Mouse (Mus musculus) myocyte (in vitro differentiated cells): Measurements from ENCODE around the gene Ninj2.

Experiments
- CEBPB ChIP-seq: IDR thresholded peaks from 2 replicates; pipeline ENCODE4 v1.6.1; 2011; ENCODE audit warnings: mild to moderate bottlenecking, moderate library complexity; ENCODE audit not compliant: poor library complexity, insufficient read depth, severe bottlenecking
- E2F4 ChIP-seq: IDR thresholded peaks from one replicate; pipeline ENCODE4 v1.6.1; 2011; ENCODE audit warnings: mild to moderate bottlenecking, control low read depth, moderate library complexity; ENCODE audit not compliant: insufficient read depth
- MAX ChIP-seq: IDR thresholded peaks from one replicate; pipeline ENCODE4 v1.6.1; 2011; ENCODE audit warnings: low read depth, mild to moderate bottlenecking, control low read depth
- MYOD1 ChIP-seq, 3 experiments: IDR thresholded peaks; one replicate each; pipeline ENCODE4 v1.6.1; 2011; ENCODE audit warnings: control low read depth in 2 of 3, low read depth in 2 of 3, mild to moderate bottlenecking in 2 of 3, moderate library complexity in 1 of 3; ENCODE audit not compliant: insufficient read length in 2 of 3, control insufficient read depth in 1 of 3
- MYOG ChIP-seq, 3 experiments: IDR thresholded peaks; one replicate each; pipeline ENCODE4 v1.6.1; 2011; ENCODE audit warnings: control low read depth in 2 of 3, low read depth in 2 of 3, mild to moderate bottlenecking in 2 of 3; ENCODE audit not compliant: insufficient read length in 2 of 3, control insufficient read depth in 1 of 3, insufficient read depth in 1 of 3
- POLR2A ChIP-seq: IDR thresholded peaks from one replicate; pipeline ENCODE4 v1.6.1; 2011; ENCODE audit warnings: low read depth, mild to moderate bottlenecking, control low read depth, moderate library complexity; ENCODE audit not compliant: insufficient read length
- TCF12 ChIP-seq: IDR thresholded peaks from one replicate; pipeline ENCODE4 v1.6.1; 2011; ENCODE audit warnings: mild to moderate bottlenecking, control low read depth; ENCODE audit not compliant: poor library complexity, insufficient read depth, severe bottlenecking
- TCF3 ChIP-seq: IDR thresholded peaks from one replicate; pipeline ENCODE4 v1.6.1; 2011; ENCODE audit warnings: low read depth, control low read depth; ENCODE audit not compliant: insufficient read length
- USF1 ChIP-seq: IDR thresholded peaks from one replicate; pipeline ENCODE4 v1.6.1; 2011; ENCODE audit warnings: low read depth, mild to moderate bottlenecking, control low read depth, moderate library complexity

GRCm38 (mm10) chr6:120045406-120045805, 47.7 kb upstream of the Ninj2 start:
- TF ChIP-seq E2F4 (no peak), POLR2A (no peak), TCF12 (no peak), USF1 (no peak), CEBPB (no peak), MYOG (IDR thresholded peaks at IDR 0.05; ENCODE audit: control insufficient read depth in 1 of 3, insufficient read depth in 1 of 3, insufficient read length in 2 of 3, low read depth in 2 of 3) (no peak), MAX (no peak), MYOD1 (IDR thresholded peaks at IDR 0.05; ENCODE audit: control insufficient read depth in 1 of 3, insufficient read length in 2 of 3, low read depth in 2 of 3) (no peak), TCF3 (no peak)
